Mouse (Mus musculus) layer of hippocampus, postnatal 14 days (tissue): ENCODE data around the gene Rab8b. TPM values are rescaled to one million over a fixed set of nuclear protein-coding genes. Genes with fewer than 3 reads are reported as not detected.
A peak's percentile ranks its signal among the peaks of the same experiment; 100 is the strongest.
"Not testable (repeated sequence)": the region's sequence is repeated elsewhere in the genome, so short reads cannot be mapped to it uniquely, and the experiment has no call there.

Source experiments
- DNase-seq, 2 experiments: peaks; one replicate each; pipeline ENCODE4 v3.0.0; 2021 to 2022; ENCODE audit warnings: low spot score in 2 of 2, mixed read lengths in 1 of 2
- total RNA-seq, 2 experiments: library from RNA; stranded (reverse); gene quantifications; 2 replicates each; pipeline ENCODE4 v1.2.3; 2021

The Rab8b gene
- total RNA-seq, 2 experiments from 2014 or later: 31.6 to 33.7 TPM

GRCm38 (mm10) chr9:66887960-66888610 is 31.4 kb downstream of the Rab8b start:
- DNase-seq: no peak

GRCm38 (mm10) chr9:66887301-66887902 is 32.1 kb downstream of the Rab8b start:
- no peak for DNase-seq

GRCm38 (mm10) chr9:66886818-66887217 is 32.7 kb downstream of the Rab8b start:
- no peak for DNase-seq

GRCm38 (mm10) chr9:66886366-66886765 is 33.1 kb downstream of the Rab8b start:
- no peak for DNase-seq

GRCm38 (mm10) chr9:66884609-66885008 is 34.9 kb downstream of the Rab8b start:
- DNase-seq: no peak

GRCm38 (mm10) chr9:66883500-66883899 is 36.0 kb downstream of the Rab8b start:
- no peak for DNase-seq

- no peak for DNase-seq
Observed at GRCm38 (mm10) chr9:66882406-66882821, 37.1 kb downstream of the Rab8b start.

- DNase-seq: no peak
Observed at GRCm38 (mm10) chr9:66881858-66882257, 37.6 kb downstream of the Rab8b start.

GRCm38 (mm10) chr9:66880752-66881151 is 38.7 kb downstream of the Rab8b start:
- no peak for DNase-seq

- no peak for DNase-seq
Observed at GRCm38 (mm10) chr9:66879486-66879885, 40.0 kb downstream of the Rab8b start.

GRCm38 (mm10) chr9:66878899-66879298 is 40.6 kb downstream of the Rab8b start:
- no peak for DNase-seq

GRCm38 (mm10) chr9:66876577-66876976 is 42.9 kb downstream of the Rab8b start:
- no peak for DNase-seq

- DNase-seq: no peak
Observed at GRCm38 (mm10) chr9:66874297-66874696, 45.2 kb downstream of the Rab8b start.

- DNase-seq: no peak
Observed at GRCm38 (mm10) chr9:66873531-66873930, 46.0 kb downstream of the Rab8b start.

GRCm38 (mm10) chr9:66873009-66873408 is 46.5 kb downstream of the Rab8b start:
- DNase-seq: not testable (repeated sequence)

- DNase-seq: no peak
Observed at GRCm38 (mm10) chr9:66872015-66872727, 47.3 kb downstream of the Rab8b start.

GRCm38 (mm10) chr9:66864708-66865107 is 54.8 kb downstream of the Rab8b start:
- peak in 1 of 2 experiments; percentile 29 for DNase-seq

GRCm38 (mm10) chr9:66863456-66863855 is 56.0 kb downstream of the Rab8b start:
- DNase-seq: peak in 1 of 2 experiments; percentile 49

GRCm38 (mm10) chr9:66862202-66862601 is 57.3 kb downstream of the Rab8b start:
- no peak for DNase-seq

- no peak for DNase-seq
Observed at GRCm38 (mm10) chr9:66861104-66861767, 58.3 kb downstream of the Rab8b start.

- no peak for DNase-seq
Observed at GRCm38 (mm10) chr9:66859523-66859922, 60.0 kb downstream of the Rab8b start.

- no peak for DNase-seq
Observed at GRCm38 (mm10) chr9:66855865-66856264, 63.6 kb downstream of the Rab8b start.
